Mouse (Mus musculus) lung, postnatal 36 days (tissue): ENCODE results near the gene Nr1i2.
"Not testable (repeated sequence)": the region's sequence is repeated elsewhere in the genome, so short reads cannot be mapped to it uniquely, and the experiment has no call there.

Experiments used
- DNase-seq: peaks from one replicate; pipeline ENCODE4 v3.0.0; 2022; ENCODE audit warnings: mixed read lengths

Nr1i2 gene

DNA sequence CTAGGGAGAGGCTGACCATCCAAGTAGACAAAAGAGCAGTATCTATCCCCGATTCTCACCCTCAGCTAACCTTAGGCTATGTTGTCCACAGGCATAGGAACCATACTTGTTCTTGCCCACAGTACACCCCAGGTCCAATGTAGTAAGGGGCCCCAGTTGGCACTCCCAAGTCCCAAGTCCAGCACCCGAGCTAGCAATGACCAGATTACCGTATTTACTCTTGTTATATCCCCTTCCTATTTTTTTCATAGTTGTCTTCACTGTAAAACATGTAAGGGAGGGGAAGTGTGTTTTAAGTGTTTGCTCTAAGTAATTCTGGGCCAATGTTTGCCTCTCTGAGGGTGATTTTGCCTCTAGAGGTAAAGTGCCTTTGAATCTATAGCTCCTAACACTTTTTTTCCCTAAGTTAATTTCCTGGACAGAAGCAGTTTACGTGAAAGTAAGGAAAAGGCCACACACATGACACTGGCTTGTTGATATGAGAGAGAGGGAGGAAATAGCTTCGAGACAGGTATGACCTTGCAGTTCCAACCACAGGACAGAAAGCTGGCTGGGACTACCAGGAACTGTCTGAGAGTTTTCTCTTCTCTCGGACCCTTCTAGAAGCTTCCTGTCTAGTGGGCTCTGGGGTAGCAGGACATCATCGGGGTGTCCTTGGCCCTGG, at the start of gene Nr1i2:
Nr1i2 (minus strand) TSS at position 140 of the 664 bp plus-strand sequence.
- no peak for DNase-seq

DNA sequence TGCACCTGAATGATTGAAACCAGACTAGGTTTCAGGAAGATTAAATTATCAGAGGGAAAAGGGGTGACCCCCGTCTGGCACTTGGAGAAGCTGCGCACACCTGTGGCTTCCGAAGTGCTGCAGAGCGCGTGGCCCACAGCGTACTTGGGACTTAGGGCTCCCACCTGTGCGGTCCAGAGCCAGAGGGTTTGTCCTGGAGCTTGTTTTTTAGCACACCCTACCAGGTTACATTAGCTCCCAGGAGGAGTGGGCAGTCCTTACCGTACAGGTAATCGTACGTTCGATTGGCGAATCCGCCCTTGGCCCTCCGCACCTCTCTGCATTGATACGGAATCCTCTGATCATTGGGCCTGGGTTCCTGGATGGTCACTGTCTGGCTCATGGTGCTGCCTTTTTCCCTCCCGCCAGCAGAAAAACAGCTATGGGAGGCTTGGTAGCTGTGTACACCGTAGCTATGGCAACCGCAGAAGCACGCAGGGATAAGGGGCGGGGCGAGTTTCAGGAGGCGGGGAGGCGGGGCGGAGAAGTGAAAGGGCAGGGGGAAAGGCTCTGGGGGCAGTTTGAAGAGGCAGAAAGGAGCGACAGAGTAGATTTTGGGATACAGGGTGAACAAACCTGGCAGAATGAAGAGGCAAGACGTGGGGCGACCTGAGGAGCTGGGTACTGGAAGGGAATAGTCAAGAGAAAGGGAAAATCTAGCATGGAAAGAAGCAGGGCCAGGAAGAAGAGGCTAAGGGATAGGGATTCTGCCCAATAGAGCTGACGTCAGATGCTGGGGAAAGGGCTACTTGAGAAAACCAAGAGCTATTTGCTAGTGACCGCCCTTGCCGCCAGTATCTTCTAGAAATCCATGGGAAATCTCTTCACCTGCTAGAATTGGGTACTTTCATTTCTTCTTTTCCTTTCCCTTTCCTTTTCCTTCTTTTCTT, 47.0 kb upstream of the Nr1i2 start, which contains the start of gene Maats1:
Maats1 (minus strand) TSS at position 748 of the 929 bp plus-strand sequence.
- DNase-seq, result peak; percentile 90

DNA sequence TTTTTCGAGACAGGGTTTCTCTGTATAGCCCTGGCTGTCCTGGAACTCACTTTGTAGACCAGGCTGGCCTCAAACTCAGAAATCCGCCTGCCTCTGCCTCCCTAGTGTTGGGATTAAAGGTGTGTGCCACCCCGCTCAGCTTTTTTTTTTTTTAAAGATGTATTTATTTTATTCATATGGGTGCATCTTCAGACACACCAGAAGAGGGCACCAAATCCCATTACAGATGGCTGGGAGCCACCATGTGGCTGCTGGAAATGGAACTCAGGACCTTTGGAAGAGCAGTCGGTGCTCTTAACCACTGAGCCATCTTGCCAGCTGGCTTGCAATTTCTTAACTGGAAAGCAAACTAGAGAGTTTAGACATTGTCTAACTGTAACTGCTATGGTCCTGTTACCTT, 43.5 kb upstream of the Nr1i2 start:
- DNase-seq, result not testable (repeated sequence)

DNA sequence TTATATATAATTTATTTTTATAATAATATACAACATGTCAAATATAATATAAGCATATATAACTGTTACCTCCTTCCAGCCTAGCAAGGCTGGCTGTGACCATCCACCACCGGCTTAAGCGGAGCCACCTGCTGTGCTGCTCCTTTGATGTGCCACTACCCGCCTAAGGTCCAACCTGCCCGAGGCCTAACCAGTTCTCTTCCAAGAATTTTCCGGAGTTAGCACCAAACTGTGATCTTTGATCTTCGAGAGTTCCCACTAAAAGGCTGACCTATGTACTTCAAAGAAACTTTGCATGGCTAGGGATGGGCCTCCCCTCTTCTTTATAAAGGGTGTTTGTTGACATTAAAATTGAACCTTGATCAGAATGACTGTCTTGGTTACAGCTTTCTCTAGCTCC, 39.8 kb upstream of the Nr1i2 start:
- no peak for DNase-seq

DNA sequence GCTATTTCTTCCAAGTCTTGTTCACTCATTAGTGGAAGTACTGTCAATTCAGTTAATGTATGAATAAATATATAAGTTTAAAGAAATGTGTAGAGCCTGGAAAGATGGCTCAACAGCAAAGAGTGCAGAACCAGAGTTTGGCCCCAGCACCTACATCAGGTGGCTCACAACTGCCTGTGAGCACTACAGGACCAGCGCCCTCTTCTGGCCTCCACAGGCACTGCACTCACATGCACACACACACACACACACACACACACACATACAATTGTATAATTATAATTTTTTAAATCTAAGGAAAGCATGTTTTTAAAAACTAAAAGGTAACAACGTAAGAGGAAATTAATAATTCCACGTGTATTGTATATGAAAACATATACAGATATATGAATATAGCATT, 34.7 kb upstream of the Nr1i2 start:
- DNase-seq, result no peak

DNA sequence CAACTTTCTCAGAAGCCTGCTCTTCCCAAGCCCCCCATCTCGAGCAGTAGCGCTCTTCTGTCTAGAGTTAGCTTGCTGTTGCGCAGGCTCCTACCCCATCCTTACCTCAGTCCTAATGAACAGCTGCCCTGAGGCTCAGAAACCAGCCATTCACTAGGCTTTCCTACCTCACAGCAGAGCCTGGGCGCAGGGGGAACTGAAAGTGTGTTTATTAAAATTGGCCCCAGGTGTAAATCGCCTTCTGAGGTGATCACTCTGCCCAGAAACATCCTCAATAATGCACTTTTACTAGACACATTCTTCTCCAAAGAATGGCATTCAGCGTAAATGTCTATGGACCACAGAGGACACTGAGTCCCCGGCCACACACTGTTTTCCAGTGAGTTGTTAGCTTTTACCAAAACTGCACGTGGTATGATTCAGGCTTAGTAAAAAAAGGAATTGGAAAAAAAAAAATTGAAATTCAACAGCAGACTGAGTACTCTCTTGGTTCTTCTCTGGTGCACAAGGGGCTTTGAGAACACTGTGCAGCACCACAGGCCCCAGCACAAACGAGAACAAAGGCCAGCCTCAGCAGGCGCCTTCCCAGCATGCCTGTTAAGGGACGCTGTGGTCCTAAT, 32.3 kb upstream of the Nr1i2 start:
- no peak for DNase-seq

DNA sequence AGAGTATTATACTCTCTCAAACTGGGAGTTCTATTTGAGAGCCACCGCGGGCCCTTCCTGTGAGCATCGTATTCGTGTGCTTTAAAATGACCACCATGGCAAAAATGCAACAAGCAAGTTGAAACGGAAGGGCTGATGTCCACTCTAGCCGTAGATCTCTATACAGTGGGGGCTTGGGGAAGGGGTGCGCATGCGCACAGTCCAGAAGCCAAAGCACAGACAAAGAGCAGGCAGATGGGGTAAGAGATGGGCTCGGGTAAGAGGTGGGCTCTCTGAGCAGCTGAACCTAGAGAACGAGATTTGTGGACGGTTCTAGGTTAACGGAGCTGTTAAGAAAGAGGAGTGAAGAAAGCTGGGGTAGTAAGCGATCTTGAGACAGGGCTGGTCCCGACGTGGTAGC, 29.7 kb upstream of the Nr1i2 start:
- no peak for DNase-seq

DNA sequence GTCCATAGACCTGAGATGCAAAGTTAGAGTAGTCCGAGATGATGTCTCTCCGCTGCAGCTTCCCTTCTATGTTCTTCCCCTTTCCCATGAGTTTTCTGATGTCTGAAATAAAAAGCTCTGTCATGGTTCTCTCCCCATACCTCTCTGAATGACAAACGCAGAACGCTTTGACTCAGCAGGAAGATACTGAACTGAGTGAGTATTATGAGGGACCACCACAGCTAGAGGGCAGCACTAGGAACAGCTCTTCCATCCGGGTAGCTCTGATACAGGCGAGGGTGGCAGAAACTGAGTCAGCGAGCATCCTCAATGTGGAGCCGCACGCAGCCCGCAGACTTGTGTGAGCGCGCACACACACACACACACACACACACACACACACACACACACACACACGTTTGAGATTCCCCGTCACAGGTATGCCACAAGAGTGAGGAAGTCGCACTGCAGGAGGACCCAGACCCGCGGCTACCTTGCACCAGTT, 26.9 kb upstream of the Nr1i2 start:
- peak; percentile 68 for DNase-seq

DNA sequence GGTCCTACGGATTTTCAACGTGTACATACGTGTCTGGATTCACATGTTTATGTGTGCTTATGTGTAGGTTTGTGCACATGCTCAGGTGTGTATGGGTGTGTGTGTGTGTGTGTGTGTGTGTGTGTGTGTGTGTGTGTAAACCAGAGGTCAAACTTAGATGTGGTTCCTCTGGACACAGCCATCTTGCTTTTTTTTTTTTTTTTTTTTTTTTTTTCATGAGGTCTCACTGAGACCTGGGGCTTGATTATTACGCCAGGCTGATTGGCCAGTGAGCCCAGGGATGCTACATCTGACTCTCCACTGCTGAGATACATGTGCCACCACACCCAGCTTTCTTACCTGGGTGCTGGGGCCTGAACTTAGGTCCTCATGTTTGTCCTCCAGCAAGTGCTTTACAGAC, 24.5 kb upstream of the Nr1i2 start:
- no peak for DNase-seq

DNA sequence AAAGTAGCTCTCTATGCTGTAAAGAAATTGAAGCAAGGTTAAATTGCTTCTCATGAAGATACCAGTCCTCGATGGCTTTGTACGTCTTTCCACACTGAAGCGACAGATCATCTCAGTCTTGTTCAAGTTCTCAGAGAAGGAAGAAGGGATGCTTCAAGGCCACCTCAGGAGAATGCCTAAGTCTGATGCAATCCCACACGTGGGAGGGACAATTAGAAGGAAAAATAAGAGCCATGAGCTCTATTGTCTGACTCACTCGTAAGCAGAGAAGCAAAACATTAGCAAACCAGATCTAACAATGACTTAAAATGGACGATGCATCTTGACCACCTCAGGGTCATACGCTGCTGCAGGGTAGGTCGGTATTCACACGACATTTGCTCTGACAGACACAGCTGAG, 23.9 kb upstream of the Nr1i2 start:
- DNase-seq, result no peak

DNA sequence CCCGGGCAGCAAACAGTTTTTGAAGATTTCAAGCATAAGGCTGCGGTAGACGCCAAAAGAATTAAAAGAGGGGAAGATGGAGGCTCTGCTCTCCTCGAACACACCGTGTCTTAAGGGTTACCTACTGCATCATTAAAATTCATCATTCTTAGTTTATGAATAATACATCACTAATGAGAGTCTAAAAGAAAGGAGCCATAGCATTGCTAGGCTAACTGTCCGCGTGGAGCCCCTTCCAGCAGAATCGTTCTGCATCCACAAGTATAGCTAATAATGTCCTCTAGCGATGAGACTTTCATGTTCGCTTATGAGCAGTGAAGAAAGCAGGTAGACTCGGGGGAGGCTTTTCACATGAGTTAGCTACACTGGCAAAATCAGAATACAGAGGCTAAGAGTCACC, 13.6 kb upstream of the Nr1i2 start:
- DNase-seq, result no peak

DNA sequence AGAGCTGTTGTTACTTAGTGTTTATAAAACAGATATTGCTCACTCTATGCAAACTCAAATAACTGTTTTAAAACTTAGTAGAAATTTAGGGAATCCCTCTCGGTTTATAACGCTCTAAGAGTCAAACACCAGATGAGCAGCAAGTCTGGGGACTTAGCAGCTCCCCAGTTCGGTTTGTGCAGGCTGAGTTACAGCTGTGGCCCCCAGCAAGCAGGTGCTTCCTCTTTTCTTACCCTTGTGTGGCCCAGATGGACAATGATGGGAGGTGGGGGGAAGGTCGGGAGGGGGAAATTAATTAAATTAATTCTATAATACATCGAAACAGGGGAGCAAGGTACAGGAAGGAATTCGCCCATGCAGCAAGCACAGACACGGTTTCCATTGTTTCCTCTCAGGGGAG, 13.0 kb upstream of the Nr1i2 start:
- DNase-seq, result no peak

DNA sequence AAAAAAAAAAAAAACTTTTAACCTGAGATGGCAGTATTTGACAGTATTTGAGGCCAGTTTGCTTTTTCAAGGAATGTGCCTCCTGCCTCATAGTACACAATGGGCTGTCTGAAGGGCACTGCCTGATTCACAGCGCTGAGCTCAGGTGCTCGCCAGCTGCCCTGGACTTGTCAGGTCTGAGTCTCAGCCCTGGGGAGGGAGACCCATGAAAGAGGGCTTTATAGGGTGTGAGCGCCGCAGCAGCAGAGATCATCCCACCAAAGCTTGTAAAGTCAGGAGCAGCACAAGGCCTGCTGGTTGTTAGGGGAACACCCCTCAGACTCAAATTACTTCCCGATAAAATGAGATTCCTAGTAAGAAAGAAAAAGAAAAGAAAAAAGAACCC, 12.6 kb upstream of the Nr1i2 start:
- no peak for DNase-seq

DNA sequence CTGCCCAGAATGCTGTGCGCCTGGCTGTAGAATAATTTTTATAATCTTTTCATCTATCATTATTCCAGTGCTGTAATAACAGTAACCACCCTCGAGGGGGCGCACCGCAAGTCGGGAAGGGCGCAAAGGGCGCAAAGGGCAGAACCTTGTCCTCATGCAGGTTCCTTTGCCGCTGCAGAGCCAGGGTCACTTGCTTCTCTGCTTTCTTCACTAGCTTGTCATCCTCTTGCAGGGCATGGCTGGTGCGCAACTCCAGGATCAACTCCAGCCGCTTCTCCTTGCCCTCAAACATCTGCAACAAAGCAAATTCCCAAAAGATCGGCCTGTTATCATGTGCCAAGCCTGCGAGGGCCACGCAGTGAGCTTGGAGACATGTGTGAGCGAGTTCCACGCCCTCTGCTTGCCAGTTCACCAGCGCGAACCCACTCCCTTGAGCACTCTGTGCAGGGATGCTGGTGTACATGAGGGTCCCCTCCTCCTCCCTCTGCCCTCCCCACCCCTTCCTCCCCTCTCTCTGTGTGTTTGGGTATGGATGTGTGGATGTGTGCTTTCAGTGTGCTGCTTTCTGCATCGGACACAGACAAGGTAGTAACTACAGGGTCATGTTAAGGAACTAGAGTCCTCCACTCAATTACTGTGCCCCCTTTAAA, 12.1 kb upstream of the Nr1i2 start:
- DNase-seq, result no peak

DNA sequence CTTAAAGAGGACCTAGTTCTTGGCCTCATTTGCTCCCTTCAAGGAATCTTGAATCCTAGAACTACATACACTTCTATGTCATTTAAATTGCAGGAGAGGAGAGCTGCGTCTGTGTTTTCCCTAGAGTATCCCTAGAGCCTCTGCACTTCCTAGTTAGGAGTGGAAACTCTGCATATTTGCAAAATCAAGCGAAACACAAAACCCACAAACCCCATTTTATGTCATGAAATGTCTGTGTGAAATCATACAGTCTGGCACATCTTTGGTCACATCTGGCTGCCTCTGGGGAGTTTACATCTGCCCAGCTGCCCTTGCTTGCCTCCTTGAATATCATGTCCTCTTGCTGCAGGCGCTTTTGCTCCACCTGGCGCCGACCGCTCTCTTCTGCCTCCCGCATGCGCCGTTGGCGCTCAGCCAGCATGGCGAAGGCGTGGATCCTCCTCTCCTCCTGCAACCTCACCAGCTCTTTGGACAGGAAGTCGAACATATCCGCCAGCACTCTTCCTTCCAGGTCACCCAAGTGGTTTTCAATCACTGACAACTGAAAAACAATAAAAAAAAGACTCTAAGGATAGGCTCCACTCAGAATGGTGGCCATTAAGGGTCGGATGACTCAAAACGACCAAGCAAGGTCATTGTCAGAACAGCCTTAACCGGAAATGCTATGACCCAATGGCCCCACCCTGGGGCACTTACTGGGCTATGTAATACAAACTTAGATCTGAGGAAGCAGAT, 10.0 kb upstream of the Nr1i2 start:
- peak; percentile 81 for DNase-seq

DNA sequence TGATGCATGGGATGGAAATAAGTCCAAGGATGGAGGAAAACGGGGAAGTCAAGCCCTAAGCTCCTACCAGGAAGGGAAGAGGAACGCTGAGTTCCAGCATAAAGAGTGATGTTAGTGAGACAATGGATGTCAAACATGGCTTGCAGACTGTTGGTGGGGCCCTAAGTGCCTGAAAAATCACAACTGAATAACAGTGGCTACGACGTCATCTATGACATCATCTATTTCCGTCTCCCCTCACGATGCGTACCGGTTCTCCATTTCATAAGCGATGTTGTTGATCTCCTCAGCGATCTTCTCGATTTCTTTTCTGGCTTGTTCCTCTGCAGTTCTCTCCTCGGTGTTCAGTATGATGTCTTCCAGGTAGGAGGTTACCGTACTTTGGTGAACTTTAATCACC, 7.7 kb upstream of the Nr1i2 start:
- no peak for DNase-seq

DNA sequence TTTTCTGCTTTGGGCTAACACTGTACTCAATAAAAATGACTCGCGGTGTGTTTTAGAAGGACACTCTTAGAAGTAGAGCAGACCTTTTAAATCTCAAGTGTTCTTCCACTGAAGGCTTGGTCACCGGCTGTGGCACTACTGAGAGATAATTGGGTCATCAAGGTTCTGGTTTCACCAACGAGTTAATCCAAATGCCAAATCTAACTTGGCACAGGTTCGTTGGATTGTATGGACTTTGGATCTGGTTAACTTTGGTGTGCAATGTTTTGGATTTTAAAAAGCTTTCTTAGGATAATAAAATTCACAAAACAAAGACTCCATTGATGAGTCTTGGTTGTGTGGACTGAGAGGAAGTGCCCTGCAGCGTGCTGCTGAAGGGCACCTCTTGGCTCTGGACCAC, 3.8 kb upstream of the Nr1i2 start:
- DNase-seq, result no peak

DNA sequence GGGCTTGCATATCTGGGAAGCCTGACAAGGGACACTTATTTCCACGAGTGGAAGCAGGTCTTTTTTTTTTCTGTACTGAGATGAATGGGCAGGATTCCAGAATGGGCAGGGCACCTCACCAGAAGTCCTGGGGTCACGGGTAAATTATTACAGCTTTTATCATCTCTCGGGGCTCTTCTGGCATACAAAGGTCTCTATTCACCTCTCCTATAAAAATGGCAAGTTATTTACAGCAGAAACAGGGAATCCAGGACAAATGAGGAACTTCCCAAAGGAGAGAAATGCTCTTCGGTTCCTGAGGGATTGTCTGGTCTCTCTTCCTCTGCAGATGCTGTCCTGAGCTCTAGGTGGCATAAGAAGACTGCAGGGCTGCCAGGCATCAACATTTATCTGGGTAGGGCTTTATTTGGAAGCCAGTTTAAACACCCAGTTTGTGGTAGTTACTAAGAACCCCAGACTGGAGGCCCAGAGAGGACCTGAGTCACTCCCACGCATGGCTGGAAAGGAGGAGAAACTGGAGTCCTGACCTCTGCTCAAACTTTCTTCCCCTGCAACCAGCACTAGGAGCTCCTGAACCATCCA, 816 bp upstream of the Nr1i2 start:
- peak; percentile 15 for DNase-seq

DNA sequence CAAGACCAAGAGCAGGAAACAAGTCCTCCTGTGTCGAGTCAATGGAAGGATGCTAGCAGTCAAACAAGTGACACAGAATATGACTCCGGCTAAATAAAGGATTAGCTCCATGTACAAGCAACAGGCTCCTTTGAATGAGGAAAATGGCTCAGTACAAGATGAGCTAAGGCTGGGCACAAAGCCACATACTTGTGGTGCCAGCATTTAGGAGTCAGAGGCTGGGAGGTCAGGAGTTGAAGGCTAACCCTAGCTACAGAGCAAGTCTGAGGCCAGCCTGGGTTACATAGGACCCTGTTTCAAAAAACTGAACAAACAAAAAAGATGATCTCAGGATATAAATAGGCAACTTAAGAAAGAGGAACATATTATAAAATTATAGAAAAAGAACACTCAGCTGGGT, 4.5 kb downstream of the Nr1i2 start:
- no peak for DNase-seq

DNA sequence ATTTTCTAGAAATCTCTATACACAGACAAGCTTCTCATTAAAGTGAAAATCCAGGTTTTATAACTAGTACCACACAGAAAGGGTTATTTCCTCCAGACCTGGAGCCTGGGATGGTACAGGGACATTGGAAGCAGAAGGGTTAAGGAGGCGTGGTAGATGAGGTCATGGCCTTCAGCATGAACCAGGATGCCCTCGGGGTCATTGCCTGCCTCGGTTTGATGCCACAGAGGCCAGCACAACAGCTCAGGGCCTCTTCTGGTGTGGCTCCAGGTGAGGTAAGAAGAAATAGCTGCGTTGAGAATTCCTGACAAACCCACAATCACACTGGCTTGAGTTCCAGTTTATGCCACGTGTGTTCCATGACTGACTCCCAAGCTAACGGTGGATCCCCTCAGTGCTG, 5.8 kb downstream of the Nr1i2 start:
- no peak for DNase-seq

DNA sequence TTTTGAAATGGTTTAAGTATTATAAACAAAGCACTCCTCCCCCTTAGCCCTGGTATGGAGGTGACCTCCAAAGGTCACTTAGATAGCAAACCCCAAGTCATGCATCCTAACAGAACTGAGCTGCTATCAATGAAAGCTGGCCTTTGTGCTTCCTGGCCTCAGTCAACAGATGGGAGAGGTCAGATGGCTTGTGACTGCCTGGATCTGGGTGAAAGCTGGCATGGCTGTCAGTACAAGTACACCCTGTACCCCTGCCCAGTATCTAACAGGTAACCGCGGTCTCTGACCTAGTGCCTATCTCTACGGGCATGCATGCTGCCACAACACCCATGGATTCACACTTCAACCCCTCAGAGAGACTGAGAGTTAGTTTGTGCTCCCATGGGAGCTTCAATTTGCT, 6.9 kb downstream of the Nr1i2 start:
- DNase-seq, result no peak

DNA sequence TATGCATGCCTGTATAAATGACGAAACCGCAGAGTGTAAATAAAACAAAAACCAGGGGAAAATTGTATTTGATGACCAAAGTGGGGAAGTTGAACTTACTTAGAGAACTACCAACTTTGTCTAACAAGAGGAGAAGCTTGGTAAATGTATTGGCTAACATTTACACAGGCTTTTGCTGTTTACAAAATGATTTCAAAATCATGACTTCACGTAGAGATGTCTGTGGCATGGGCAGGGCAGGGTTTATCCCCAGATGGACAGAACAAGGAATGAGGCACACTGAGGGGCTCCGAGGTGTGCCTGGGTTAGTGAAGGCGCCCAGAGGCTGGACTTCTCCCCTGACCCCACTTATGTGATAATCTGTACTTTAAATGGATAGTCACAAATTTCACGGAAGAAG, 7.3 kb downstream of the Nr1i2 start:
- DNase-seq, result no peak
